Mouse (Mus musculus): ENCODE results near the gene Ranbp1. TPM values are rescaled to one million over a fixed set of nuclear protein-coding genes. Genes with fewer than 3 reads are reported as not detected.

The Ranbp1 gene
- total RNA-seq, 2 experiments from 2014 or later = 85.8 to 89.3 TPM

DNA sequence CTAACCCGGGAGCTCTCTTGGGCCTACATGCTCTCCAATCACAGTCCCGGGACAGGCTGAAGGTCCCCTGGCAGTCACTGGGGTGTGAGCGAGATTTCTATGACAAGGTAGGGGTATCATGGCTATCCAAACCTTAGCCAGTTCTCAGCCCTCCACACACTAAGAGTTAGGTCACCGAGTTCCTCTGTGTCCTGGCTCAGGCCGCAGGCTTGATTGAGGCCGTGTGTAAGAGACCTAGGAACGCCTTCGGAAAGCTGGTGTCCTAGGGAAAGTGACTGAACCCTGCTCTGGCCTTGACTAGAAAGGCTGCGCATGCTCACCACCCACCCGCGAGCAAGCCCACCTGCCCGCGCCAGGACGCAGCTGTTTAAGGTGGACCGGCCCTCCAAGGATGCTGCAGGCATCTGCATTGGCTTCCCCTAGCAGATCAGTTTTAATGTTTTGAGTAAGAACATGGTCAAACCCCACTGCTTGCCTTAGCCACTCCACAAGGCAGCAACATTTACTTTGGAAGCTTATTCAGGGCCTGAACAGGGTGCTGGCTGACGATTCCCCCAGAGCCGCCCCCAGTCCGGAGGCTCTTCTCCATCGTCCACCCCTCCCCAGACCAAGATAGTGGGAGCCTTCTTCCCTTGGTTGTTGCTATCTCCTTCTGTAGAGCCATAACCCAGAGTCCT, 13.0 kb downstream of the Ranbp1 start:
- DNase-seq (ENCODE audit: low spot score in 2 of 2) = peak; percentile 74 to 79
- intact Hi-C loops (cut with DNase I) = no loop called here

DNA sequence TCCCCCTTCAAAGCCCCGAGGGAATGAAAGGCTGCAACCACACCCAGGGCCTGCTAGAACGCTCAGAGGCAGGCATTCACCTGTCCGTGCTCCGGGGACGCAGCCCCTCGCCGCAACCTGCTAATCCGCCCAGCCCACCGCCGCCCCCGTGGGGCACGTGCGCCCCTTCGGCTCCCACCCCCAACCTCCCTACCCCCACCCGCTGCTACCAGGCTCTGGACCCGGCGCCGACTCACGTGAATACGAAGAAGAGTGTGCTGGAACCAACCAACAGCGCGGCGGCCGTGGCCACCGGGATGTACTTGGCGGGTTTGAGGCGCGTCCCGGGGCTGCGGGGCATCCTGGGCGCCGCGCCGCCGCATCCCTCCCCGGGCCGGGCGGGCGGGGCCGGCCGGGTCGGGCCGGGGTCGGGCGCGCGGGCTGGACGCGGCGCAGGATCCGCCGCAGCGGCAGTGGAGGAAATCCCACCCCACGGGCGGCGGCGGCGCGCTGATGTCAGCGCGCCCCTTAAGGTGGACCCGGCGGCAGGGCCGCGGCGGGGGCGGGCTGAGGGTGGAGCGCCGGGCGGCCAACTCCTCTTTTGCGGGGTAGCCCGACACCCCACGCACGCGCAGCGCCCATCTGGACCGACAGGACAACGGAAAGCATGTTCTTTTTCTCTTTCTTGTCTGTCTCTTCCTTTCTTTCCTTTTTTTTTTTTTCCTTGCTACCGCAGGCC, 13.7 kb downstream of the Ranbp1 start, which contains the start of gene Zdhhc8:
TSS of gene Zdhhc8 (minus strand) at position 466 of the 718 bp plus-strand sequence.
- DNase-seq (ENCODE audit: low spot score in 2 of 2) = peak; percentile 83 to 86
- intact Hi-C loops (cut with DNase I) = no loop called here

DNA sequence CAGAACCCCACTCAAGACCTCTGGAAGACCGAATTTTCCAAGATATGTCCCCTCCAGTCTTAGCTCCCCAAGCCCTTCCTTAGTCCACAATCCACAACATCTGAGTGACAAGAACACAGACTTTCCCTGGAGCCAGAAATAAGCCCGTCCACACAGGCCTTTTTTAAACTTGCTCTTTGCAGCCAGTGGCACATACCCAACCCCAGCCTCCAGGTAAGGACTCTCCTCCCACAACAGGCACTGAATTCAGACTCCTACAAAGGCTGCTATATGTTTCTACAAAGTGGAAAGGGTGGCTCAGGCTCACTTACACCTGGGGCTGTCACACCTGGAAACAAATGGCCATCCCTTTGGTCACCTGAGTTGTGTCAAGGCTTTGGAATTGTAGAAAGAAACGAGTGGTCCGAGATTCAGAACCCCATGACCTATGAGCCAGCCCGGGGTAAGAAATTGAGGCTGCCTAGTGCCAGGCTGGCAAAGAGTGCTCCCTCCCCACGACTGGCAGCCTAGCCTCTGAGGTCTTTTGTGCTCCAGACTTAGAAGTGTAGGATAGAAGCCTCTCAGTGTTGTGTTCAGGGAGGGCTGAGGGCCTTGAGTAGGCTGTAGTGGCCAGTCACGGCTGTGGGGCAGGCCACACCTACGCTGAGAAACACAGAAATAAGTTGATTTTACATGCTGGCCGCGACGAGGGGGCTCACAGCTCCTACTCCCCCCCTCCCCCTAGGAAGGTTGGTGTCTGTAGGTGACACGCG, 14.4 kb downstream of the Ranbp1 start:
- intact Hi-C loops (cut with DNase I) = no loop called here
- DNase-seq (ENCODE audit: low spot score in 2 of 2) = no peak

DNA sequence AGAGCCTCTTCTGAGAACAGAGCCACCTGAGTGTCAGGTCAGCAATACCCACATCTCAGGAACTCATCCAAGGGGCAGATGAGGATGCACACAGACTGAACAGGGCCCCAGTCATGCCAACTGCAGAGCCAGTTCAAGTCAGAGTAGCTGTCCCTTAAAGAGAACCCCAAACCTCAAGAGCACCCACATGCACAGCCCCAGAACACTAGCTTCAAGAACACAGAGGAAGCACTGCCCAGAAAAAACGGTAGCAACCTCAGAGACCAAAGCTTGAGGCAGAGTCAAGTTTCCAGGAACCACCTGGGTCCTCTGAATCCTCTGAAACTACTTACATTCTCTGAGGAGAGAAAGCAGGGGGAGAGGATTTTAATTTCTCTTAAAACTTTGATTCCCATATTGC, 15.1 kb downstream of the Ranbp1 start:
- intact Hi-C loops (cut with DNase I) = no loop called here
- no peak for DNase-seq (ENCODE audit: low spot score in 2 of 2)

DNA sequence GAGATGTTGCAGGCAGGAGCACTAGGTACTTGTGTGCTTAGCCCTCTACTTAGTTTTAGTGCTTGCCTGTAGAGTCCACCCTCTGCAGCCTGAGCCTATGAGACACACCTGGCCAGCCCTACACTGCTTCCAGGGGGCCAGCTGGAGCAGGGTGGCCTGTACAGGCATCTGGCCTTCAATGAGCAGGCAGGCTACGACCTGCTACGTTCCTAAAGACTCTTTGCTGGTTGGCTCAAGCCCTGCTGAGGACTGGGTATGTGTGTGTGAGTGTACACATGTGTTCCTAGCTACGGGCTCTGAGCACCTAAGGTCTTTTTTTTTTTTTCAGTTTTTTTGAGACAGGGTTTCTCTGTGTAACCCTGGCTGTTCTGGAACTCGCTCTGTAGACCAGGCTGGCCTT, 17.1 kb downstream of the Ranbp1 start:
- intact Hi-C loops (cut with DNase I) = no loop called here
- no peak for DNase-seq (ENCODE audit: low spot score in 2 of 2)

DNA sequence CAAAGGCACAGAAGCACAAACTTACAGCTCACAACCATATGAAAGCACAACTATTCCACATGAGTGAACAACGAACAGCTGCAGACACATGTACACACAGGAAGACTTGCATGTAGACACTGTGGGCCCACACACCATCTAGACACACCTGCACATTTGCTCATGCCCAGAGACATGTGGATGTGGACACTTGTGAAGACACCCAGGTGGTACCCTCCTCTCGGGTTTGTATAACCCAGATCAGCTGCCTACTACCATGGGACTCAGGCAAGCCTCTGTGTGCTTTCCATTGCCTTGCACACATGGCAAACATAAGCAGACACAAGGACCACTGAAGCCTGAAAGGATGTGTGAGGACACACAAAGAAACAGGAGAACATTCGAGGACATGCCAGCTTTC, 17.5 kb downstream of the Ranbp1 start:
- intact Hi-C loops (cut with DNase I) = no loop called here
- no peak for DNase-seq (ENCODE audit: low spot score in 2 of 2)

DNA sequence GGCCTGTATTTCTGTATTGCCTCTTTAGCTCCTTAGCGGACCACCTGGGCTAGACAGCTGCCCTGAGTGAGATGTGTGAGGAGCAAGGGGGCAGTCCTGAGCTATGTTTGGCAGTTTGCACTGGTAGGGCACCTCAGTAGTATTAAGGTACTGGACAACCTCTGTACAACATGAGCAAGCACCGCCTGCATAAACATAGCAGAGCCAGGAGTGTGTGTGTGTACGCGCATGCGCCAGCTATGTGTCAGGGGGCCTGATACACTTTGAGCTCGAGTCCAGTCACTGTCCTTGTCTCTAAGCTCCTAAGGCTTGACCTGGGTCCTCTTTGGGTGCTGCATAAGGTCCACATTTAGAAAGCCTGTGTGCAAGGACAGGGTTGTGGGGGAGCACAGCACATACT, 17.9 kb downstream of the Ranbp1 start:
- intact Hi-C loops (cut with DNase I) = no loop called here
- no peak for DNase-seq (ENCODE audit: low spot score in 2 of 2)

DNA sequence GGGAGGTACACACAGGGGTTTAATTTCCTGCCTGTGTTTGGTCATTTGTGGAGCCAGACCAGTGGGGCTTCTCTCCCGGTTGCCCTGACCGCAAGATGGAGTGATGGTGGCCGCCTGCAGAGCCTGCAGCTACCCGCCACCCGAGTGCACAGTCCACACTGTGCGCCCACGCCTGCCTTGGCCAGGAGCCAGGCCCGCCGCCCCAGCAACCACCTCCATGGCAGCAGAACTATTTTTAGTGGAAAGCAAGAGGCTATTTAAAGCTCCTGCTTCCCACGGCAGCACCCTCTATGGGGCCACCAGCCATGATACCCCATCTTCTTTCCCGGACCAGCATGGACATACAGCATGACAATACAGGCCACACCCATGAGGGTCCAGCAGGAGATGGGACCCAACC, 18.9 kb downstream of the Ranbp1 start:
- intact Hi-C loops (cut with DNase I) = loop anchor here (10.0 kb wide), 1 partner anchor 305 kb away; the partner anchor contains the start of gene Slc25a1
- peak; percentile 88 to 92 for DNase-seq (ENCODE audit: low spot score in 2 of 2)

DNA sequence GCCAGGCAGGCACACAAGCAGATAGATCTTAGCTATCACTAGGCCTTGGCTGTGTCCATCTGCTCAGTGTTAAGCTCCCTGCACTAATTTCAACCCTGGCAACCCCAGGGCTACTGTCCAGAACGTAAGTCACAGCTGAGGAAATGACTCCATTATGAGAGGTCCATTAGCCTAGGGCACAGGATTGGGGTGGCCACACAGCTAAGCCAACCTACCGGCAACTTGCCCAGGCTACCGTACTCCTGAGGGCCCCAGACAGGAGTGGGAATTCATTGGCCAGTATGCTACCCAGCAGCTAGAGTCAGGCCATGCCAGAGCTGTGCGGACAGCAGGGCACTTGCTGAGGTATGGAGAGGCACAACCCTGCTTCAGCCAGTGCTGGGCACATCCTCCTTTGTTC, 19.7 kb downstream of the Ranbp1 start:
- no peak for DNase-seq (ENCODE audit: low spot score in 2 of 2)
- intact Hi-C loops (cut with DNase I) = loop anchor here (10.0 kb wide), 1 partner anchor 304 kb away; the partner anchor contains the start of gene Slc25a1

DNA sequence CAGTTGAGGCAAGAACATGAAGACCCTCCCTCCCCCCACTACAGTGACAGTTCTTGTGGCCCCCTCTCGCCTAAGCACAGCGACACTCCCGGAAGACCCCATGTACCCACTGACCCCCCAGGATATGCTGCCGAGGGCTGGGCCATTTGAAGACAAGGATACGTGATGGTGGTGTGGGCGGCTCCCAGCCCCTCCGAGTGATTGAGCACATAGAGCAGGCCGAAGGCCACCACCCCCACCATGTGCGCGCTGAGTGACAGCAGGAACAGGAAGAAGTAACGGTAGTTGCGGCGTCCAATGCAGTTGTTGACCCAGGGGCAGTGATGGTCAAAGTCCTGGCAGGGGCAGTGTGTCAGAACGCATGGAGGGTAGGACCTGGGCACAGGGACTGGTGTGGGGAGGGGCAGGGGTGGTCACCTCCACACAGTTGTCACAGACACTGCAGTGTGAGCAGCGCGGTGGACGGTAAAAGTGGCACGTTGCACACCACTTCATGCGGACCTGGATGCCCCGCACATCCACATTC, 20.6 kb downstream of the Ranbp1 start:
- intact Hi-C loops (cut with DNase I) = loop anchor here (10.0 kb wide), 1 partner anchor 303 kb away; the partner anchor contains the start of gene Slc25a1
- DNase-seq (ENCODE audit: low spot score in 2 of 2) = no peak

DNA sequence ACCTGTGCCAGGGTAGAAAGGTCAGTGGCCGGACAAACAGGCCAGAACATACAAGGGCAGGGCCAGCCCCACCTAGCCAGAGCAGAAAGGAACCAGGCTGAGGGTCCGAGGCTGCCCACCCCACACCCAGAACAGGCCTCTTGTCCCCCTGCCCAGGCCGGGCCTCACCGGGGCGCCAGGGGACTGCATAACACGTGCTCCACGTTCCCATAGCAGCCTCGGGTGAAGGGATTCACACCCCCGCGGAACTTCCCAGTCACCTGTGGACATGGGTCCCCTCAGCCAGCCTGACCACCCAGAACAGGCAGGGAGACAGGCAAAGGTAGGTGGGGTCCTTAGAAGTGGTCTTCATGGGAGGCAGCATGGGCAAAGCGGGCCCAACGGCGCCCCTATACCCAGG, 21.3 kb downstream of the Ranbp1 start:
- DNase-seq (ENCODE audit: low spot score in 2 of 2) = no peak
- intact Hi-C loops (cut with DNase I) = loop anchor here (10.0 kb wide), 1 partner anchor 302 kb away; the partner anchor contains the start of gene Slc25a1

DNA sequence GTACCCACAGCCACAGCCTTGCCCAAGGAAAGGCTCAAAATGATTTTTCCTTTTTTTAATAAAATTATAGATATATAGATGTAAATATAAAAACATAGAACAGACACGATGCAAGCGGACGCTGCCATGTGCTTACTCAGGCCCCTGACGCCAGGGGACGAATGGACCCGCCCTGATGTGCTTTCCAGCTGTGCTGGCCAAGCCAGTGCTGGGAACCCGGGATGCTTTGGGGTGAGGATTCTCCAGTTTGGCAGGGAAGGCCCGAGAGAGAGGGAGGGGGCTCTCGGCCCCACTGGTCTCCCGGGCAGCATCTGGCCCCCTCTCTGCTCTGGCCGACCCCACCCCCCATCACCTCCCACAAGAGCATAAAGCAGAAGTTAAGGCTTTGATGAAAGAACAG, 26.3 kb downstream of the Ranbp1 start:
- intact Hi-C loops (cut with DNase I) = loop anchor here (10.0 kb wide), 1 partner anchor 297 kb away; the partner anchor contains the start of gene Slc25a1
- no peak for DNase-seq (ENCODE audit: low spot score in 2 of 2)

DNA sequence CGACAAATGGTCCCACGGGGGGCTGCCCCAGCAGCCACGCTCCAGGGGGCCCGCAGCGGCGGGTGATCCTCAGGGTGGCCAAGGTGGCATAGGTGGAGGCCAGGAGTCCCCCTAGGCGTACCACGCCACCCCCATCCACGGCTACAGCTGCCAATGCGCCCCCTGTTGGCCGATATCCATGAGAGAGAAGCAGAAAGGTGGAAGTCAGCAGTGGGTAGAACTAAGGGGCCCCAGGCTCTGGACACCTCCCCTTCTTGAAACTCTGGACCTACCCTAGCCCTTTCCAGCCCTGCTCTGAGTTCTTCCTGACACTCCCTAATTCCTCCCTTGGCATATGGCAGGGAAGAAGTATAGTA, 27.0 kb downstream of the Ranbp1 start:
- DNase-seq (ENCODE audit: low spot score in 2 of 2) = no peak
- intact Hi-C loops (cut with DNase I) = loop anchor here (10.0 kb wide), 1 partner anchor 297 kb away; the partner anchor contains the start of gene Slc25a1

DNA sequence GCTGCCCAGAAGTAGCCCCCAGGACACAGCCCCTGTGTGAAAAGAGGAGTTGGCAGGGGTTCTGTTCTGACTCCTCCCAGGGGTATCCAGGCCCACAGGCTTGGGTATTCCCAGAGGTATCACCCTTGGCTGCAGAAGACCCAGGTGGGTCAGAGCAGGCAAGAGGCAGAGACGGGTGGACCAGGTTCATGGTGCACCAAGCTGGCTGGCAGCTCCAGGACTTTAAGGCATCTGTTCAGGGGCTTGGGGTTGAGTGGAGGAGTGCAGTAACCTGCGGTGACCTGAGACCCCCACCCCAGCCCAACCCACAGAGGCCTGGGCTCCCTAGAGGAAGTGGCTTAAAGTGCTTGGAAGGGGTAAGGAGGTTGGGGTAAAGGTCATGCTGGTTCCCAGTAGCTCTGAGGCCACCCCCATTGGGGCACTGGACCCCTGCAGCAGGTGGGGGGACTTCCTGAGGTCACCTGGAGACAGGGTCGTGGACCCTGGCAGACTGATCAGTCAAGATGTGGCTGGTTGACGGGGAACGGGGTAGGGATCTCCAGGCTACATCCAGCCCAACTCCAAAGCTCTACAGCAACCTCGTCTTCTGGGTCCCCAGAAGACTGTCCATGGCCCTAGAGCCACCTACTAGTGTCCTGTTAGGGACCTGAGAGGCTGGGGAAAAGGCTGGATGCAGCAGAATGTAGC, 27.5 kb downstream of the Ranbp1 start:
- DNase-seq (ENCODE audit: low spot score in 2 of 2) = no peak
- intact Hi-C loops (cut with DNase I) = loop anchor here (10.0 kb wide), 1 partner anchor 296 kb away; the partner anchor contains the start of gene Slc25a1

DNA sequence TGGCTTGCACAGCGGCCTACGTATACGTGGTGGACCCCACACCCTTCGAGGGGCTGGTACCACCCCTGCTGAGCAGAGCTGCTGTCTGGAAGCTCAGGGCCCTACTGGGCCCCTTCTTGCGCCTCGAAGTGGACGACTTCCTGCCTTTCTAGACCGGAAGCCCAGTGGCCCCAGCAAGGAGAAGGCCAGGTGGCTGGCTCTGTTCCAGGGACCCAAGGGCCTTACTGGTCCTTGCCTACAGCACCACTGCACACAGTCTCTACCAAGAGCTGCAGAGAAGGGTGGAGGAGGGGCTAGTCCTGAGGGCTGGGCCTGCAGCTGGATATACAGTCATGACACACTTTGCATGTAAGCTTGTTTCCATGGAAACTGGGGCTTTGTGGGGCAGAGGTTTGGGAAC, 28.5 kb downstream of the Ranbp1 start:
- DNase-seq (ENCODE audit: low spot score in 2 of 2) = no peak
- intact Hi-C loops (cut with DNase I) = loop anchor here (10.0 kb wide), 1 partner anchor 295 kb away; the partner anchor contains the start of gene Slc25a1

DNA sequence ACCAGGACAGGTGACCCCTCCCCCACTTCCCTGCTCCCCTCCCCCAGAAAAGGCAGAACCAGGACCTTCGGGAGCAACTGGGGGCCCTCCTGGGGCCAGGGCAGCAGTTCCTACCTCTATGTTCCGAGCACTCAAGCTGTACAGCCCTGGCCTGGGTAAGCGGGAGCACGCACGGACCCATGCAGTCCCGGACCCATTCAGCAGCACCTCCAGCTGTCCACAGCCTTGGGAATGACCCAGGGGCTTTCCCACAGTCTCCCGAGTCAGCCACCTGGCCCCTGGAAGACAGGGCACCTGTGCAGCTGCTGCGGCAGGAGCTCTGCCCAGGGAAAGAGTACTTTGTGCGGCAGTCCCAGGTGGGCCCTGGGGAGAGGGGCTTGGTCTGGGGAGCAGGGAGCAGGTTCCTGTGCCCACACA, 29.9 kb downstream of the Ranbp1 start:
- intact Hi-C loops (cut with DNase I) = no loop called here

DNA sequence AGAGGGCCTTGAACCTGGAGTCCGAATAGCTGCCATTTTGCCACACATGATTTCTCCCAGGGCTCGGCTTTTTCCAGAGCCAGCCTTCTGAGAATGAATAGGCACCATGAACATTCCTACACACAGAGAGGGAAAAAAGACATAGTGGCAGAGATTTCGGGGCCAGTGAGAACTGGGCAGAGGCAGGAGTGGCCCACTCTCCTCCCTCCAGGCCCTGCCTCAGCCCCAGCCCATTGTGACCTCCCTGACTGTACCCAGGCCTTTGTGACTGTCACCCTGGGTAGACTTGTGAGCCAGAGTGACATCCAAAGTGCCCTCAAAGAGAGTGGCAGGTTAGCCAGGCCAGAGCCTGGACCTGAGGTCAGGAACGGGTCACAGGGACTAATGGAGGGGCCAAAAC, 31.0 kb downstream of the Ranbp1 start, which contains the start of gene Ccdc188:
TSS of gene Ccdc188 (plus strand) at position 301 of the 400 bp plus-strand sequence.
- DNase-seq (ENCODE audit: low spot score in 2 of 2) = no peak
- intact Hi-C loops (cut with DNase I) = no loop called here

More for the DNA sequence above, 29.9 kb downstream of the Ranbp1 start:
- no peak for DNase-seq (ENCODE audit: low spot score in 2 of 2)

DNA sequence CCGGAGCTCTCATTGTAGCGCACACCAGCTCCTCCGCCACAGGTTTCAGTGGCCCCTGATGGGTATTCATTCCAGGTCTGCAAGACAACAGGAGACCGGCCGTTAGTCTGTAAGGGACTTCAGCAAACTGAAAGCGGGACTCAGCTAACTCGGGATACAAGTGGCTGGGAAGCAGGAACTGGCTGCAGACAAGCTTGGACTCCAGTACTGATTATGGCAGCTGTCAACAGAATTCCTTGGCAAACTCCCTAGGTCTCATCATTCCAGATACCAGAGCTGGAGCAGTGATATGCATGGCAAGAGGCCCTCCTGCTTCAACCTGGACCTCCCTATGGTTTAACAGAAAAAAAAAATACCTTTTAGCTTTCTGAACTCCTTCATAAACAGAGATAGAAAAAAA, 33.7 kb downstream of the Ranbp1 start:
- intact Hi-C loops (cut with DNase I) = no loop called here
- DNase-seq (ENCODE audit: low spot score in 2 of 2) = no peak

DNA sequence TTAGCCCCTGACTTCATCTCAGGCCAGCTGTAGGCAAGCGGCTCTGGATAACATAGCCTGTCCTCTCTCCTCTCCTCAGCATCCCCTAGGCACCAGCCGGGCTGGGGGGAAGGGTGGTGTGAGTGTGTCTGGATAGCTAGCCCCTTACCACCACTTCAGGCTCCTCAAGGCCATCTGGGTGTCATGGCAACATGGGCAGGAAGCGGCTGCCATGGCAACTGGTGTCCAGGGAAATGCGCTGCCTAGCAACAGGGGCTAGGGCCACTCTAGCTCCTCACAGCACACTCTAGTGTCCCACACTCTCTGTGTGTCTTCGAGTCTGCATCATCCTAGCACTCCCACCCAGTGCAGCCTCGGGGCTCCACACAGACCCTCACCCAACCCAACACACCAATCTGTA, 34.8 kb downstream of the Ranbp1 start:
- intact Hi-C loops (cut with DNase I) = loop anchor here (2.0 kb wide), 1 partner anchor 161 kb away; the partner anchor contains the start of gene Dgcr6
- peak; percentile 66 for DNase-seq (ENCODE audit: low spot score in 2 of 2)
